Mouse (Mus musculus) Patski (cell line): Measurements from ENCODE around the gene Klk6. TPM values are rescaled to one million over a fixed set of nuclear protein-coding genes. Genes with fewer than 3 reads are reported as not detected.

Experiments
- ATAC-seq: fragments of 100-300 bp; one replicate; pipeline ENCODE4 v1.8.0; 2021
- CTCF ChIA-PET: fragments of 350-600 bp; sonication (Branson Sonifier 250); formaldehyde crosslinking; loops from one replicate; lab custom pipeline; 2022; ENCODE audit warnings: inconsistent platforms; lab: Charles Lee
- POLR2A ChIA-PET: fragments of 350-600 bp; sonication (Branson Sonifier 250); formaldehyde crosslinking; loops from one replicate; lab custom pipeline; 2022; ENCODE audit warnings: antibody characterized with exemption, inconsistent platforms; lab: Charles Lee
- DNase-seq: peaks from one replicate; pipeline ENCODE4 v3.0.0-alpha.2; 2011; ENCODE audit warnings: low read depth, low spot score
- H3K27me3 ChIP-seq: fragments of 371-371 bp; one replicate; pipeline ENCODE4 v1.5.1; 2021
- CTCF ChIP-seq: fragments of 100-300 bp; IDR thresholded peaks from one replicate; pipeline ENCODE4 v1.5.1; 2021
- in situ Hi-C: fragments of 300-500 bp; cut with MboI; formaldehyde crosslinking; loops from 3 replicates; pipeline ENCODE4 v1.11.1; 2018; ENCODE audit warnings: low pct_unique_long_range_greater_than_20kb, mixed read lengths
- polyA plus RNA-seq: library from polyadenylated mRNA; unstranded; gene quantifications from one replicate; pipeline ENCODE4 v1.2.3, GENCODE M21; 2021

The Klk6 gene
- polyA plus RNA-seq, 1 experiment from 2014 or later, result not detected

DNA sequence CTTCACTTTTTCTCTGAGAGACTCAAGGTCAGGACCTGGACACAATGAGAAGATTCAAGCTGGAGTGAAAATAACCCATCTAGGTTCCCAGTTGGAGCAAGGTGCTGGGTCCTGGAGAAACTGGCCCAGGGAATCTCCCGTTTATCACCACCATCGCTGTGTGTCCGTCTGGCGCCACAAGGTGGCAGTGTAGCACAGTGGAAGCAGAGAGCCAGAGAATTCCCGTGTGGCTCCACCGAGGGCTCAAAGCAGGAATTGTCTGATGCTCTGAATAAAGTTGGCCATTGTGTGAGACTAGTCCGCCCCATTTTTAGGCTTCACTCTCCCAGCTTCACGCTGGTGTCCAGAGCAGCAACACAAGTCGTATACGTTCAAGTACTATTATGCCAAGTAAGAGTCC lies 48.9 kb downstream of the Klk6 start:
- DNase-seq (no peak), ATAC-seq (peak; percentile 78)
- TF ChIP-seq CTCF, result peak; percentile 81
- POLR2A ChIA-PET, result no interaction called here
- H3K27me3 ChIP-seq, result peaks cover 8% of the 10 kb centered on the region
- CTCF ChIA-PET, result interaction anchor here (1.8 kb wide), 1 partner anchor 12 kb away, joined by 3 read pairs; no protein-coding TSS in a partner anchor
- in situ Hi-C loops, result no loop called here

- ChIA-PET CTCF (no interaction called here), POLR2A (no interaction called here)
- in situ Hi-C loops, result no loop called here
- no peak for TF ChIP-seq CTCF
- DNase-seq, result no peak
- no peak for ATAC-seq
- H3K27me3 ChIP-seq, result peaks cover 8% of the 10 kb centered on the region
Observed at GRCm38 (mm10) chr7:43873674-43874073, 49.4 kb downstream of the Klk6 start.

DNA sequence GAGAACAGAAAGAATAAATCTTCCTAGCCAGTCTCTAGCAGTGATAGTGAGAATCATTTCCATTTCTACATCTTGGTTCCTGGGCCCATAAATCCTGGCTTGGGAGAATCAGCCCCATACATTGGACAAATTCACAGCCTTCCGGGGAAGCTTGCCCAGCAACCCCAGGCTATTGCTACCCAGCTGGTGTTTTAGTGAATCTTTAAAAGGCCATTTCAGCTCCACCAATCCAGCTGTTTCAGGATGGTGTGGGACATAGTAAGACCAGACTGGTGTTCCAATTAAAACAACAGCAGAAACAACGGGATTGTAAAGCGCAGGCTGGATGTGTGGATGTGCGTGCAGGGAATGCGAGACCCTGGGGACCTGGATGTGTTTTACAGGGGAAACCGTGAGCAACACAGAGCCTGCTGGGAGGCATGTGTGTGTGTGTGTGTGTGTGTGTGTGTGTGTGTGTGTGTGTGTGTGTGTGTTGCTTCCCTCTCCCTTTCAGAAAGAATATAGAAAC lies 50.6 kb downstream of the Klk6 start:
- in situ Hi-C loops, result loop anchor here (25.0 kb wide), 1 partner anchor 462 kb away; no protein-coding TSS in a partner anchor
- H3K27me3 ChIP-seq, result no peaks in the 10 kb centered on the region
- POLR2A ChIA-PET, result no interaction called here
- CTCF ChIA-PET, result no interaction called here
- no peak for TF ChIP-seq CTCF
- DNase-seq (no peak), ATAC-seq (no peak)

DNA sequence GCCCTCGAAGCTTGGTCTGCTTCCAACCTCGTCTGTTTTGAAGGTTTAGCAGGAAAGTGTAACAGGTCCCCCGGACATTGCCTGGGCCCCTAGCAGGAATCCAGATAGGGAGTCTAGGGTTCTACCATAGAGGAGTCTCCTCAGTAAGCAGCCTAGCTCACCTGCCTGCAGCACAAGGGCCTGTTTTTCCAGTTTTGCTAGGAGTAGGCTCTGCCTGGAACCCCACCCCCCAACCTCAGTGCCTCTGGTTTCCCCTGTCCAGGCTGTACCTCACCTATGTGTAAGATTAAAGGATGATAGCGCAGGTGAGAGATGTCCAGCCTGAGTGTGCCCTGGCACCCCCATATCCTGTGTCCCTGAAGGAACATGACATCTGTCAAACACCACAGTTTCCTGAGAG lies 52.1 kb downstream of the Klk6 start:
- DNase-seq, result no peak
- no peak for TF ChIP-seq CTCF
- H3K27me3 ChIP-seq, result no peaks in the 10 kb centered on the region
- in situ Hi-C loops, result loop anchor here (25.0 kb wide), 1 partner anchor 461 kb away; no protein-coding TSS in a partner anchor
- ChIA-PET CTCF (no interaction called here), POLR2A (no interaction called here)
- ATAC-seq, result no peak

DNA sequence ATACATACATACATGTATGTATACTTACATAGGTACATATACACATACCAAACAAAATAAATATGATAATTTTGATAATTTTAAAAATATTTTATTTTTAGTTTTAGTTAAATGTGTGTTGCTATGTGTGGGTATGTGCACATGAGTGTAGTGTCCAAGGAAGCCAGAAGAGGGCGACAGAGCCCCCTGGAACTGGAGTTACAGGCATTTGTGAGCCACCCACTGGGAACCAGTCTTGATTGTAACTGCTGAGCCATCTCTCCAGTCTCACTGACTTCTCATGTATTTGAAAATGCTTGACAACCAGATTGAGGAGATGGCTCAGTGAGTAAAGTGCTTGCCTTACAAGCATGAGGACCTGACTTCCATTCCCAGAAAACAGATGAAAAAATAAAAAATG lies 54.0 kb downstream of the Klk6 start:
- in situ Hi-C loops, result loop anchor here (25.0 kb wide), 1 partner anchor 459 kb away; no protein-coding TSS in a partner anchor
- no peak for ATAC-seq
- H3K27me3 ChIP-seq, result no peaks in the 10 kb centered on the region
- CTCF ChIA-PET, result interaction anchor here (1.2 kb wide), 1 partner anchor 14 kb away, joined by 3 read pairs; no protein-coding TSS in a partner anchor
- no peak for DNase-seq
- TF ChIP-seq CTCF, result no peak
- POLR2A ChIA-PET, result no interaction called here

- no peaks in the 10 kb centered on the region for H3K27me3 ChIP-seq
- no peak for ATAC-seq
- no peak for TF ChIP-seq CTCF
- ChIA-PET POLR2A (no interaction called here), CTCF (no interaction called here)
- in situ Hi-C loops, result loop anchor here (25.0 kb wide), 1 partner anchor 456 kb away; no protein-coding TSS in a partner anchor
- no peak for DNase-seq
Observed at GRCm38 (mm10) chr7:43880912-43881311, 56.6 kb downstream of the Klk6 start, which contains the start of gene Klk4. Klk4 (plus strand) TSS chr7:43881160.

Other genes starting within 250 kb of the Klk6 start
- gene Zfp719, start 244.9 kb upstream of the Klk6 start, polyA plus RNA-seq, result 8.7 TPM
- gene Zfp819, start 217.3 kb upstream of the Klk6 start, polyA plus RNA-seq, result 1.1 TPM
- gene Ceacam18, start 189.8 kb upstream of the Klk6 start, polyA plus RNA-seq, result 0.06 TPM
- 0.17 TPM for gene Siglece, start 164.3 kb upstream of the Klk6 start, polyA plus RNA-seq
- gene Ctu1, start 152.5 kb upstream of the Klk6 start, polyA plus RNA-seq, result 10.0 TPM
- not detected for gene Klk14, start 134.1 kb upstream of the Klk6 start, polyA plus RNA-seq
- gene Klk13, start 111.9 kb upstream of the Klk6 start, polyA plus RNA-seq, result not detected
- gene Klk12, start 55.6 kb upstream of the Klk6 start, polyA plus RNA-seq, result not detected
- not detected for gene Klk11, start 49.9 kb upstream of the Klk6 start, polyA plus RNA-seq
- not detected for gene Klk10, start 43.5 kb upstream of the Klk6 start, polyA plus RNA-seq
- not detected for gene Klk9, start 32.6 kb upstream of the Klk6 start, polyA plus RNA-seq
- gene Klk8, start 26.9 kb upstream of the Klk6 start, polyA plus RNA-seq, result not detected
- not detected for gene Klk7, start 13.2 kb upstream of the Klk6 start, polyA plus RNA-seq
- gene Klk5, start 17.5 kb downstream of the Klk6 start, polyA plus RNA-seq, result not detected
- not detected for gene Klk4, start 56.7 kb downstream of the Klk6 start, polyA plus RNA-seq
- not detected for gene Klk15, start 109.2 kb downstream of the Klk6 start, polyA plus RNA-seq
- not detected for gene Klk1b8, start 126.2 kb downstream of the Klk6 start, polyA plus RNA-seq
- gene Klk1b1, start 142.3 kb downstream of the Klk6 start, polyA plus RNA-seq, result not detected
- not detected for gene Klk1b9, start 151.6 kb downstream of the Klk6 start, polyA plus RNA-seq
- not detected for gene Klk1b11, start 171.4 kb downstream of the Klk6 start, polyA plus RNA-seq
- gene Klk1b26, start 187.7 kb downstream of the Klk6 start, polyA plus RNA-seq, result not detected
- gene Klk1b27, start 227.8 kb downstream of the Klk6 start, polyA plus RNA-seq, result not detected